Mouse (Mus musculus) kidney, postnatal 36 days (tissue): ENCODE data around the gene Zfp74.

Source experiments
- DNase-seq, 2 experiments: peaks; one replicate each; pipeline ENCODE4 v3.0.0; 2021 to 2022; ENCODE audit warnings: mixed read lengths in 2 of 2

Zfp74 gene

GRCm38 (mm10) chr7:29943720-29944119, 10.2 kb downstream of the Zfp74 start:
- DNase-seq, result no peak

GRCm38 (mm10) chr7:29942740-29943139, 11.1 kb downstream of the Zfp74 start:
- no peak for DNase-seq

- DNase-seq, result no peak
Observed at GRCm38 (mm10) chr7:29941027-29941426, 12.9 kb downstream of the Zfp74 start.

GRCm38 (mm10) chr7:29938856-29939255, 15.0 kb downstream of the Zfp74 start:
- DNase-seq, result no peak

GRCm38 (mm10) chr7:29922780-29923179, 31.1 kb downstream of the Zfp74 start:
- DNase-seq, result no peak

GRCm38 (mm10) chr7:29921439-29922093, 32.3 kb downstream of the Zfp74 start:
- DNase-seq, result no peak

- DNase-seq, result no peak
Observed at GRCm38 (mm10) chr7:29918062-29918453, 35.8 kb downstream of the Zfp74 start.

- peak; percentile 12 to 19 for DNase-seq
Observed at GRCm38 (mm10) chr7:29917371-29918061, 36.4 kb downstream of the Zfp74 start.

- DNase-seq, result no peak
Observed at GRCm38 (mm10) chr7:29912172-29912571, 41.7 kb downstream of the Zfp74 start.

GRCm38 (mm10) chr7:29910252-29910651, 43.6 kb downstream of the Zfp74 start:
- no peak for DNase-seq

- peak; percentile 85 to 87 for DNase-seq
Observed at GRCm38 (mm10) chr7:29908130-29908950, 45.5 kb downstream of the Zfp74 start, which contains the start of gene Zfp383. Zfp383 (plus strand) TSS chr7:29908223.

GRCm38 (mm10) chr7:29907206-29907605, 46.7 kb downstream of the Zfp74 start:
- DNase-seq, result no peak

- DNase-seq, result no peak
Observed at GRCm38 (mm10) chr7:29906682-29907058, 47.2 kb downstream of the Zfp74 start.

- DNase-seq, result peak; percentile 78 to 88
Observed at GRCm38 (mm10) chr7:29905966-29906681, 47.8 kb downstream of the Zfp74 start, which contains the start of gene Zfp27. Zfp27 (minus strand) TSS chr7:29906572.

- no peak for DNase-seq
Observed at GRCm38 (mm10) chr7:29904101-29904500, 49.8 kb downstream of the Zfp74 start.

GRCm38 (mm10) chr7:29898351-29898750, 55.5 kb downstream of the Zfp74 start:
- no peak for DNase-seq

- no peak for DNase-seq
Observed at GRCm38 (mm10) chr7:29892756-29893155, 61.1 kb downstream of the Zfp74 start.

GRCm38 (mm10) chr7:29890501-29890900, 63.4 kb downstream of the Zfp74 start:
- DNase-seq, result no peak

GRCm38 (mm10) chr7:29880916-29881315, 73.0 kb downstream of the Zfp74 start:
- no peak for DNase-seq
